Mouse (Mus musculus) kidney, postnatal 14 days (tissue): Measurements from ENCODE around the gene Zfp219.
A peak's percentile ranks its signal among the peaks of the same experiment; 100 is the strongest.

Source experiments
- DNase-seq: peaks from one replicate; pipeline ENCODE4 v3.0.0; 2022; ENCODE audit warnings: mixed read lengths

Gene Zfp219

GRCm38 (mm10) chr14:52017662-52018061 is 2.9 kb downstream of the Zfp219 start:
- no peak for DNase-seq

GRCm38 (mm10) chr14:52016625-52017405 is 3.7 kb downstream of the Zfp219 start:
- DNase-seq: peak; percentile 13

GRCm38 (mm10) chr14:52015445-52016100 is 5.0 kb downstream of the Zfp219 start, which contains the start of gene Tmem253:
TSS of gene Tmem253 (plus strand) at chr14:52015658.
- no peak for DNase-seq

- DNase-seq: peak; percentile 81
Observed at GRCm38 (mm10) chr14:52014761-52015311, 5.7 kb downstream of the Zfp219 start.

- DNase-seq: no peak
Observed at GRCm38 (mm10) chr14:52014271-52014760, 6.2 kb downstream of the Zfp219 start.

GRCm38 (mm10) chr14:52013771-52014219 is 6.7 kb downstream of the Zfp219 start:
- no peak for DNase-seq

GRCm38 (mm10) chr14:52013021-52013610 is 7.4 kb downstream of the Zfp219 start:
- DNase-seq: no peak

- DNase-seq: no peak
Observed at GRCm38 (mm10) chr14:52012553-52012952, 8.0 kb downstream of the Zfp219 start.

- no peak for DNase-seq
Observed at GRCm38 (mm10) chr14:52012085-52012484, 8.4 kb downstream of the Zfp219 start.

GRCm38 (mm10) chr14:52011683-52012082 is 8.8 kb downstream of the Zfp219 start:
- no peak for DNase-seq

GRCm38 (mm10) chr14:52010446-52011111 is 10.0 kb downstream of the Zfp219 start:
- DNase-seq: peak; percentile 83

- no peak for DNase-seq
Observed at GRCm38 (mm10) chr14:52009841-52010240, 10.7 kb downstream of the Zfp219 start.

GRCm38 (mm10) chr14:52009361-52009760 is 11.2 kb downstream of the Zfp219 start:
- no peak for DNase-seq

GRCm38 (mm10) chr14:52008321-52009203 is 12.0 kb downstream of the Zfp219 start:
- DNase-seq: peak; percentile 93

- no peak for DNase-seq
Observed at GRCm38 (mm10) chr14:52006771-52007170, 13.8 kb downstream of the Zfp219 start.

GRCm38 (mm10) chr14:52006241-52006640 is 14.3 kb downstream of the Zfp219 start:
- no peak for DNase-seq

- DNase-seq: no peak
Observed at GRCm38 (mm10) chr14:52005616-52006015, 14.9 kb downstream of the Zfp219 start.

- DNase-seq: no peak
Observed at GRCm38 (mm10) chr14:52005141-52005540, 15.4 kb downstream of the Zfp219 start.

GRCm38 (mm10) chr14:52003981-52004495 is 16.5 kb downstream of the Zfp219 start:
- no peak for DNase-seq

GRCm38 (mm10) chr14:51997483-51997882 is 23.1 kb downstream of the Zfp219 start:
- DNase-seq: no peak

GRCm38 (mm10) chr14:51996866-51997265 is 23.7 kb downstream of the Zfp219 start:
- DNase-seq: no peak
